Mouse (Mus musculus): ENCODE measurements around the gene Olfr739.

The Olfr739 gene

DNA sequence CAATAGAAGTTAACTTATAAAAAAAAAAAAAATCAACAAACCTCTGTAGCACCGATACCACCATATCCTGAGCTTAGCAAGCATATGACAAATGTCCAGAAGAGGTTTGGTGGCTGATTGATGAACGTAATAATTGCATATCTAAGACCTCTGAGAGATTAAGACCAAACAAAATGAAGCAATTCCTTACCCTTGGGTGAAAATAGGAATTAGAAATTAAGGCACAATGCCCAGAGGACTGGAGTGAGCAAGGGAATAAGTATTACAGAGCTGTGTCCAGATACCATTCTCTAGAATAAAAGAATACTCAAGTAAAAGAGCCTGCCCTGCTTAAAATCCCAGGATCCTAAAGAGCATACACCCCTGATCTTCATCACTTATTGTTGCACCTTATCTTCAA, at the start of gene Olfr739:
Gene Olfr739 (plus strand): TSS at position 301 of the 400 bp plus-strand sequence.
- TF ChIP-seq GATA4 (IDR thresholded peaks at IDR 0.05; ENCODE audit: insufficient replicate concordance, low read length) = no peak

- TF ChIP-seq GATA4 (IDR thresholded peaks at IDR 0.05; ENCODE audit: insufficient replicate concordance, low read length) = no peak
These were observed 37.6 kb upstream of the Olfr739 start, which contains the start of gene Olfr736 for GRCm38 (mm10) chr14:50380863-50381262. Gene Olfr736 (plus strand): TSS chr14:50381163.

DNA sequence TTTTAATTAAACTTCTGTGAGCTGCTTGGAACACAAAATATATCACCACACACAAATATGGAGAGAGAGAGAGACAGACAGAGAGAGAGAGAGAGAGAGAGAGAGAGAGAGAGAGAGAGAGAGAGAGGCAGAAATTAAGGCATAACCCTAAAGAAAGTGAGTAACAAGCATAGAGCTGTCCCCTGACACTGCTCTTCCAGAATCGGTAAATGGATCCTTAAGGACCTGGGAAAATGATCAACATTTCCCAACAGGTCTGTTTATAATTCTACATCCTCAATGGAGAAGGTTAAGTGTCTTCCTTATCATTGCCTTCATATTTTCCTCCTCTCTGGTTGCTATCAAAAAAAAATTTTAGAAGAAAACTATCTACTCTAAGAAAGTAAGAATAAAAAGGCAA, 11.2 kb upstream of the Olfr739 start, which contains the start of gene Olfr738:
Gene Olfr738 (plus strand): TSS at position 301 of the 400 bp plus-strand sequence.
- no peak for TF ChIP-seq GATA4 (IDR thresholded peaks at IDR 0.05; ENCODE audit: insufficient replicate concordance, low read length)

DNA sequence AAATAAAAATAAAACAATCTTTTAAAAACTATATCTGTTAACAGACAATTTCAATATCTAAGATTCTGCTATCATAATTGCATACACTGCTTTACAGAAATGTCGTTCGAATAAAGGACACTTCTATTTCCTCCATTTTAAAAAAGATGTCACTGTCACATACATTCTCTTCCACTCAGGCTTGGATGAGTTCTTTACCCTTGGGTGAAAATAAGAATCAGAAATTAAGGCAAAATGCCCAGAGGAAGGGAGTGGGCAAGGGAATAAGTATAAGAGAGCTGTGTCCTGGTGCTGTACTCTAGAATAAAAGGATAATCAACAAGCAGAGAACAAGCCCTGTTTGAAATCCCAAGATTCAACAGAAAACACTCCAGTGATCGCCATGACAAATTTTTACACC, 26.8 kb downstream of the Olfr739 start, which contains the start of gene Olfr740:
Gene Olfr740 (plus strand): TSS at position 301 of the 400 bp plus-strand sequence.
- TF ChIP-seq GATA4 (IDR thresholded peaks at IDR 0.05; ENCODE audit: insufficient replicate concordance, low read length) = no peak

DNA sequence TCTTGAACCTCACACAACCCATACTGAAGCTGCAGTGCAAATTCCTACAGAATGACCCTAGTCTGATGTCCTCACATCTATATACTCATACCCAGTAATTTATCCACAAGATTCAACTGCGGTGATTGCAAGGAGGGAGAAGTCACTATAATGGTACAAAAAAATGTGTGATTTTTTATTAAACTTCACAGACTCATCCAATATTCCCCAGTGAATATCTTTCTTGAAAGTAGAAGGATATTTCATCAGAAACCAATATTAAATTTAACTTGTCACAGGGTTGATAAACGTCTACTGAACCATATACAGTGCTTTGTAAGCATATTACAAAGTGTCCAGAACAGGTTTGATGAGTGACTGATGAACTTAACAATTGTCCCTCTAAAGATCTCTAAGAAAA, 54.0 kb downstream of the Olfr739 start, which contains the start of gene Olfr741:
Gene Olfr741 (plus strand): TSS at position 301 of the 400 bp plus-strand sequence.
- no peak for TF ChIP-seq GATA4 (IDR thresholded peaks at IDR 0.05; ENCODE audit: insufficient replicate concordance, low read length)
